Mouse (Mus musculus) splenic B cell, adult 2 months (primary cell): Measurements from ENCODE around the gene Crxos.

ENCODE experiments used
- DNase-seq: peaks from one replicate; pipeline ENCODE4 v3.0.0-alpha.2; 2011; ENCODE audit warnings: low read depth, low spot score
- H3K27me3 ChIP-seq: 2 replicates; pipeline ENCODE4 v1.6.1; 2012; ENCODE audit warnings: mild to moderate bottlenecking, low read length, moderate library complexity, mixed read lengths; ENCODE audit not compliant: control insufficient read depth, poor library complexity, insufficient read depth, severe bottlenecking
- H3K36me3 ChIP-seq: 2 replicates; pipeline ENCODE4 v1.6.1; 2012; ENCODE audit warnings: mild to moderate bottlenecking, low read length, moderate library complexity, mixed read lengths; ENCODE audit not compliant: control insufficient read depth, poor library complexity, insufficient read depth, severe bottlenecking

The Crxos gene

GRCm38 (mm10) chr7:15882317-15882716 is at the start of gene Crxos:
TSS of gene Crxos (plus strand) at chr7:15882617.
- DNase-seq = no peak
- no peaks in the 10 kb centered on the region for H3K36me3 ChIP-seq
- H3K27me3 ChIP-seq = no peaks in the 10 kb centered on the region

DNA sequence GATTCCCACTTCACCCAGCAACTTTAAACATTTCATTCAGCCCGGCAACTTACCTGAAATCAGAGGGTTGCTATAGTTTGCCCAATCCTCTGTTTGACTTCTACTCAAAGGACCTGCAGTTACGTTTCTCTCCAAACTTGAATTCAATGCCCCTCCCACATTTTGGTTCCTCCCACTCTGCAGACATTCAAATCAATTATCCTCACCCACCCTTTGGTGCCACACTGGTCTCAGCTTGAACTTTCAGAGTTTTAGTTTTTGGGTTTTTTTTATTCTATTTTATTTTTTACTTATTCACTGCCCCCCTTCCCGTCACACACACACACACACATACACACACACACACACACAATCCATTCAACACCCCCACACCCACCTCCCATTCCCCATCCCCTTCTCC is 42.8 kb upstream of the Crxos start, which contains the start of gene Obox6:
Obox6 (minus strand) TSS at position 101 of the 400 bp plus-strand sequence.
- no peak for DNase-seq
- no peaks in the 10 kb centered on the region for H3K27me3 ChIP-seq
- H3K36me3 ChIP-seq = no peaks in the 10 kb centered on the region

DNA sequence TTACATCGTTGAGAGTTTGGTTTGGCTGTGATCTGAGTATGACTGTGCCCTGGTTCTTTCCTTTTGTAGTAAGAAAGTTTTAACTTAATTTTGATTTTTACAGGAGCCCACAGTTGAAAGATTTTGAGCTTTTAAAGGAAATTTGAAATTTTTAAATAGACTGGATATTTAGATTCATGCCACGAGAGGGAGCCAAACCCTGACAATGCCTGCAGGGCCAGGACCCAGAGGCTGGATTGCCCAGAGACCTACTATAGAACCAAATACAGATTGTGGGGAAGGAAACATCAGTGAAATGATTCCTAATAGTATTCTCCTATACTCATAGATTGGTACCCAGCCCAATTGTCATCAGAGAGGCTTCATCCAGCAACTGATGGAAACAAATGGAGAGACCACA is 22.8 kb upstream of the Crxos start:
- Histone ChIP-seq H3K36me3 (no peaks in the 10 kb centered on the region), H3K27me3 (no peaks in the 10 kb centered on the region)
- no peak for DNase-seq

DNA sequence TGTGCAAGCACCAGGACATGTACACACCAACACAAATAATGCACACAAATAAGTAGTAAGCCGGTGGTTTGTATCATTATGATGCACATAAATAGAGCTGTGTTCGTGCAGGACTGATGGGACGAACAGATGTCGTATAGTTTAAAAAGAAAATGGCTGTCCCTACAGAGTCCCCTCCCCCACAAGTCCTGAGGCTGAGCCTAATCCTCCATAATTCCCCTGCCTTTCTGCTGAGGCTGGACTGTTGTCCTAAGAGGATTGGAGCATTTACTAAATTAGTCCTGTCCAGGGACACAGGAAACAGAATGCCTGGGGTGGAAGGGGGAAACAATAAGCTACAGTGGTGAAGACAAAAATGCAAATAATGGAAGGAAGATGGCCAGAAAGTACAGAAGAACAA is 18.3 kb upstream of the Crxos start:
- DNase-seq = no peak
- H3K36me3 ChIP-seq = no peaks in the 10 kb centered on the region
- H3K27me3 ChIP-seq = no peaks in the 10 kb centered on the region

GRCm38 (mm10) chr7:15879756-15880155 is 2.7 kb upstream of the Crxos start, which contains the start of gene Crx:
TSS of gene Crx (minus strand) at chr7:15879968.
- Histone ChIP-seq H3K27me3 (no peaks in the 10 kb centered on the region), H3K36me3 (no peaks in the 10 kb centered on the region)
- no peak for DNase-seq

DNA sequence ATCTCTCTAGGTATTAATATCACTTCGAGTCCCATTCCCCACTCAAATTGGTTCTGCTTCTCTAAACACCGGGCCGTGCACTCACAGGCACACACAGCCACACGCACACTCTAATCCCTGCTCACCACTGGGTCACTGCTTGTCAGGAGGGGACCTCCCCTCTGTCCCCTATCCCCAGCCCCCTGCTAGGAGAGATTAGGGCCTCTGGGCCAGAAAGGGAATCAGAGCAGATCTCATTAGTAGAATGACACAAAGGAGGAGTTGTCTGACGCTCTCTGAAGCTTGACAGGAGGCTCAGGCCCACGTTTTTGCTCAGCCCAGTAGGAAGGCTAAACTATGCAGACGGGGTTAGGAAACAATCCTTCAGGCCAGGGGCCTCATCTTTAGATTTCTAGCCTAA is 1.0 kb upstream of the Crxos start:
- Histone ChIP-seq H3K36me3 (no peaks in the 10 kb centered on the region), H3K27me3 (no peaks in the 10 kb centered on the region)
- DNase-seq = no peak

DNA sequence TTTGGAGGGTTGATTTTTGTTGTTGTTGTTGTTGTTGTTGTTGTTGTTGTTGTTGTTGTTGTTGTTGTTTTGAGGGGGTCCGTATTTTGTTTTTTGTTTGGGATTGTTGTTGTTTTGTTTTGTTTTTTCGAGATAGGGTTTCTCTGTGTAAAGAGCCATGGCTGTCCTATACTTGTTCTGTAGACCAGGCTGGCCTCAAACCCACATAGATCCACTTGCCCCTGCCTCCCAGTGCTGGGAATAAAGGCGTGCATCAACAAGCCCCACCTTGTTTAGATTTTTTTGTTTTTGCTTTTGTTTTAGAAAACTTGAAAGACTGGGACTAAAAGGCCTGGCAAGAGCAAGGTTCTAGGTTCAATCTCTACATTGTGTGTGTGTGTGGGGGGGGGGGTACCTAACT is 586 bp upstream of the Crxos start:
- DNase-seq = no peak
- H3K36me3 ChIP-seq = no peaks in the 10 kb centered on the region
- H3K27me3 ChIP-seq = no peaks in the 10 kb centered on the region

DNA sequence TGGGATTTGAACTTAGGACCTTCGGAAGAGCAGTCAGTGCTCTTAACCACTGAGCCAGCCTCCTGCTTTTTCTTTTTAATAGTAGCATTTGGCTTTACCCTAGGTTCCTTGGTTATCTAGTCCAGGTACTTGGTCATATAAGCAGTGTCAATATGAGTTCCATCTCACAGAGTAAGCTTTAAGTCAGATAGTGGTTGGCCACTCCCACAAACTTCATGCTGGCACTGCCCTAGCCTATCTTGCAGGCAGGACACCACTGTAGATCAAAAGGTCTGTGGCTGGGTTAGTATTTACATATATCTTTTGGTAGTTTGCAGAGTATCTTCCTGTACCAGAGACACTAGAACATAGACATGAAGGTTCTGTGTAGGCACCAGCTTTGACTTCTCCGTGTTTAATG is 1.7 kb downstream of the Crxos start:
- Histone ChIP-seq H3K27me3 (no peaks in the 10 kb centered on the region), H3K36me3 (no peaks in the 10 kb centered on the region)
- no peak for DNase-seq

- Histone ChIP-seq H3K27me3 (no peaks in the 10 kb centered on the region), H3K36me3 (no peaks in the 10 kb centered on the region)
- no peak for DNase-seq
Observed at GRCm38 (mm10) chr7:15894251-15894650, 11.8 kb downstream of the Crxos start.

- H3K27me3 ChIP-seq = no peaks in the 10 kb centered on the region
- DNase-seq = no peak
- no peaks in the 10 kb centered on the region for H3K36me3 ChIP-seq
Observed at GRCm38 (mm10) chr7:15901366-15902048, 19.1 kb downstream of the Crxos start.

DNA sequence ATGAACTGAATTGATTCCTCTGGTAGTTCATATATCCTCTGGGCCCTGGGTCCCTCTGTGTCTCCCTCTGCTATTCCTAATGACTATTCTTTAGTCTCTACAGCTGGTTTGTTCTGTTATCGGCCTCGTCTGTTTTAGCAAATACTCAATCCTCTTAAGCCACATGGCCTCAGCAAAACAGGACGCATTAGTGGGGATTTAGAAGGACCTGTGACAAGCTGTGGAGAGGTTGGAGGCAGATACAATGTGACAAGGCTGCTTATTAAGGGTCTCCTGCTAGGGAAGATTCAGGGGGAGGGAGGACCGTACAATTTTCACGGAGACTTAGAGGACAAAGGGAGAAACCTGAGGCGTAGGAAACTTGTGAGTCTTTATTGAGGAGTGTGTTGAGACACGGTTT is 23.4 kb downstream of the Crxos start:
- Histone ChIP-seq H3K27me3 (no peaks in the 10 kb centered on the region), H3K36me3 (no peaks in the 10 kb centered on the region)
- DNase-seq = no peak

DNA sequence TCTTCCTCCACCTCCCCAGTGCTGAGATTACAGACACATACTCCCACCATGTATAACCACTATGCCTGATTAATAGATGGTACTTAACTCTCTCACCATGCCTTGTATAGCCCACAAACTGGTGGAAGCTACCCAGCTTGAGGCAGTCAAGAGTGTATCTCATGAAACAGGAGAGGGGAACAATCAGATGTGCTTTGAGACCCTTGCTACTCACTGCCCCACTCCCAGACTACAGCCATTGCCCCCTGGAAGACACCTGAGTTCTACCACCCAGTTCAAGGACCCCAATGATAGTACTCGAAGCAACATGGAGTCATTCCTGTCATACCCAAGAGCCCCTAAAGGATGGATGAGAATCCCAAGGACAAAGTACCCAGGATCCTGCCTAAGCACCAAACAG is 24.2 kb downstream of the Crxos start:
- DNase-seq = no peak
- no peaks in the 10 kb centered on the region for H3K36me3 ChIP-seq
- no peaks in the 10 kb centered on the region for H3K27me3 ChIP-seq

DNA sequence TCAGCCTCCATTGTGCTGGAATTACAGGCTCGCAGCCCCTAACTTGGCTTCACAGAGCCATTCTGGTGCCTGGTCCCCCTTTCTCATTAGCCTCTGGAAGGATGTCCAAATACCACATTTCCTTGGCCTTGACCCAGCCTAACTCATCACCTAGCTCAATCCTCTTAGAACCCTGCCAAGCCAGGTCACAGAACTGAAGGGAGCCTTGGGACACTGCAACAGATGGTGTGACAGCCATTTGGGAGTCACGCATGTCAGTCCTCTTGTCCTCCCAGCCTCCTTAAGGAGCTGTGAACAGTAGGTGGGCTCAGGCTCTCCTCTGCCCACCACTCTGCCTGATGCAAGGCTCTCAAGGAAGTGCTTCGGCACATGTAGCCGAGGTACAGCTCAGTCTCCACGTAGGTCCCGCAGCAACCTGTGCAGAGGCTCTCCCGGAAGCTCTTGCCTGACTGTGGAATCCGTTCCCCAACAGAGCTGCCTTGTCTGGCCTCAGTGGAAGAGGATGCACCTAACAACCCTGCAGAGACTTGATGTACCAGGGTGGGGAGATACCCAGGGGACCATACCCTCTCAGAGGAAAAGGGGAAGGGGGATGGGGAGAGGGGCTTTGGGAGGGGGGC is 25.7 kb downstream of the Crxos start:
- no peak for DNase-seq
- Histone ChIP-seq H3K27me3 (no peaks in the 10 kb centered on the region), H3K36me3 (no peaks in the 10 kb centered on the region)

DNA sequence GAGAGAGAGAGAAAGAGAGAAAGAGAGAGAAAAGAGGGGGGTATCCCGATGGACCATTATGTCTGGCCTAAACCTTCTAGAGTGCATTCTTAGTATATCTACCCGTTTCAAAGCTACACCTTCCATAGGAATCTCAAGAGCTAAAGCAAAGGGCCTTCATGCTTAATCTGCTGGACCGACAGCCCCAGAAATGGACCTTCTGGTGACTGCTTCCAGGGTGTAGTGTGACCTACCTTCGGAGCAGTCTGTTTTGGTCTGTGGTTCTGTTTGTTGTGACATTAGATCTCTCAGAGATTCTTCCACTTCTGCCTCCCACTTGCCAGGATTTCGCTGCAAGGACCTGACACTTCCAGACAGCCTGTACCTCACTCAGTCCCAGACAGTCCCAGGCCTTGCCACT is 28.1 kb downstream of the Crxos start:
- DNase-seq = no peak
- Histone ChIP-seq H3K36me3 (no peaks in the 10 kb centered on the region), H3K27me3 (no peaks in the 10 kb centered on the region)

GRCm38 (mm10) chr7:15912183-15912582 is 29.8 kb downstream of the Crxos start:
- DNase-seq = peak; percentile 87
- Histone ChIP-seq H3K27me3 (no peaks in the 10 kb centered on the region), H3K36me3 (0 out of 2 replicates have a peak, but pooled peaks cover 2% of the 10 kb centered on the region)
